Mouse (Mus musculus): ENCODE data around the gene Iqsec1. TPM values are rescaled to one million over a fixed set of nuclear protein-coding genes. Genes with fewer than 3 reads are reported as not detected.
A peak's percentile ranks its signal among the peaks of the same experiment; 100 is the strongest.

Iqsec1 gene
- total RNA-seq, 1 experiment from 2014 or later = 104 TPM

GRCm38 (mm10) chr6:90813526-90813925 lies 175.0 kb downstream of the Iqsec1 start:
- DNase-seq = no peak

- no peak for DNase-seq
Measured at GRCm38 (mm10) chr6:90812584-90812983, 175.9 kb downstream of the Iqsec1 start.

- no peak for DNase-seq
Measured at GRCm38 (mm10) chr6:90812072-90812471, 176.4 kb downstream of the Iqsec1 start.

- no peak for DNase-seq
Measured at GRCm38 (mm10) chr6:90810576-90810975, 177.9 kb downstream of the Iqsec1 start.

GRCm38 (mm10) chr6:90809960-90810362 lies 178.5 kb downstream of the Iqsec1 start:
- peak; percentile 64 for DNase-seq

GRCm38 (mm10) chr6:90809077-90809840 lies 179.2 kb downstream of the Iqsec1 start:
- DNase-seq = no peak

- no peak for DNase-seq
Measured at GRCm38 (mm10) chr6:90808544-90808943, 179.9 kb downstream of the Iqsec1 start.

GRCm38 (mm10) chr6:90808134-90808533 lies 180.4 kb downstream of the Iqsec1 start:
- DNase-seq = no peak

- DNase-seq = no peak
Measured at GRCm38 (mm10) chr6:90807581-90807980, 180.9 kb downstream of the Iqsec1 start.

- DNase-seq = no peak
Measured at GRCm38 (mm10) chr6:90806743-90807142, 181.7 kb downstream of the Iqsec1 start.

GRCm38 (mm10) chr6:90805101-90805500 lies 183.4 kb downstream of the Iqsec1 start:
- no peak for DNase-seq

- DNase-seq = no peak
Measured at GRCm38 (mm10) chr6:90804646-90805045, 183.8 kb downstream of the Iqsec1 start.

- no peak for DNase-seq
Measured at GRCm38 (mm10) chr6:90802604-90803003, 185.9 kb downstream of the Iqsec1 start.

- DNase-seq = no peak
Measured at GRCm38 (mm10) chr6:90802058-90802457, 186.4 kb downstream of the Iqsec1 start.

GRCm38 (mm10) chr6:90800825-90801224 lies 187.7 kb downstream of the Iqsec1 start:
- no peak for DNase-seq

- DNase-seq = peak; percentile 12
Measured at GRCm38 (mm10) chr6:90799116-90799515, 189.4 kb downstream of the Iqsec1 start.

- DNase-seq = no peak
Measured at GRCm38 (mm10) chr6:90798201-90798600, 190.3 kb downstream of the Iqsec1 start.

GRCm38 (mm10) chr6:90796902-90797596 lies 191.4 kb downstream of the Iqsec1 start:
- DNase-seq = no peak

GRCm38 (mm10) chr6:90790901-90791300 lies 197.6 kb downstream of the Iqsec1 start:
- DNase-seq = no peak

GRCm38 (mm10) chr6:90789520-90789919 lies 199.0 kb downstream of the Iqsec1 start:
- DNase-seq = no peak

GRCm38 (mm10) chr6:90787587-90787986 lies 200.9 kb downstream of the Iqsec1 start:
- no peak for DNase-seq

- DNase-seq = no peak
Measured at GRCm38 (mm10) chr6:90787036-90787435, 201.4 kb downstream of the Iqsec1 start.

- no peak for DNase-seq
Measured at GRCm38 (mm10) chr6:90786589-90786988, 201.9 kb downstream of the Iqsec1 start.

- no peak for DNase-seq
Measured at GRCm38 (mm10) chr6:90783945-90784344, 204.5 kb downstream of the Iqsec1 start.

All from adrenal gland, postnatal 25 days (tissue).